Mouse (Mus musculus): ENCODE measurements around the gene Knstrn. TPM values are rescaled to one million over a fixed set of nuclear protein-coding genes. Genes with fewer than 3 reads are reported as not detected.

The Knstrn gene
- total and polyA plus RNA-seq, 3 experiments = 80.6 to 138 (median 132) TPM

DNA sequence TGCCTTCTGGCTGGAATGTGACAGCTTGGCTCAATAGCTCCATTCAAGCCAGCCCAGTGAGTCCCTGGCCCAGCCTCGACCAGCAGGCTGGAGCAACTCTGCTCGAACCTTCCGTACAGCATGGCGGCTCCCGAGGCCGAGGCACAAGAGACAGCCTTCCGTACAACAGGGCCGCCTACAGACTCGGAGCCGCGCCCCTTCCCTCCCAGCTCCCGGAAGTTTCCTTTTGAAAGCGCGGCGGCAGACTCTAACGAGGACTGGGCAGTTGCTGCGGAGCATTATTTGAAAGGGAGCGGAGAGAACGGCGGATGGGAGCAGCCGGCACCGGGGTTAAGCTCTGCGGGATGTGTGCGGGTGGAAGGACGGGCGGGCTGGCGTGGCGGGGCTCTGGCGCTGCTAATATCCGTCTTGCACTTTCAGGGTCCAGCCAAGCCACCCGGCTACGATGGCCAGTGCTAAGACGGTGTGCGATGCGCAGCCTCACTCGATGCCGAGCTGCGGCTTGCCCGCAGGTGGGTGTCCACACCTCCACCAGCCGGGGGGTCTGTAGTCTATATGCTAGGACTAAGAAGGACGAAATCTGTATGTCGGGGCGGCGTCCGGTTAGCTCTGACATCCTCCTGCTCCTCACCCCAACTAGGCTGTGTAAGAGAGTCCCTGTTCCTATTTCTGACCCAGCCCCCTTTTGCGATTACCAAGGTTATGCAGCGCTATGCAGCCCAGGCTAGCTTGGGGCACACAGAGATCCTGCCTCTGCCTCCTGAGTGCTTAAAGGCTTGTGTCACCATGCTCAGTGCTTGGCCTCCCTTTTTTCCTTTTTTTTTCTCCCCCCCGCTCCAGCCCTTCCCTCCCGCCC lies at the start of gene Knstrn (continued):
- peak; percentile 88 for TF ChIP-seq POLR2AphosphoS2 (IDR thresholded peaks at IDR 0.05; ENCODE audit: low read length)

DNA sequence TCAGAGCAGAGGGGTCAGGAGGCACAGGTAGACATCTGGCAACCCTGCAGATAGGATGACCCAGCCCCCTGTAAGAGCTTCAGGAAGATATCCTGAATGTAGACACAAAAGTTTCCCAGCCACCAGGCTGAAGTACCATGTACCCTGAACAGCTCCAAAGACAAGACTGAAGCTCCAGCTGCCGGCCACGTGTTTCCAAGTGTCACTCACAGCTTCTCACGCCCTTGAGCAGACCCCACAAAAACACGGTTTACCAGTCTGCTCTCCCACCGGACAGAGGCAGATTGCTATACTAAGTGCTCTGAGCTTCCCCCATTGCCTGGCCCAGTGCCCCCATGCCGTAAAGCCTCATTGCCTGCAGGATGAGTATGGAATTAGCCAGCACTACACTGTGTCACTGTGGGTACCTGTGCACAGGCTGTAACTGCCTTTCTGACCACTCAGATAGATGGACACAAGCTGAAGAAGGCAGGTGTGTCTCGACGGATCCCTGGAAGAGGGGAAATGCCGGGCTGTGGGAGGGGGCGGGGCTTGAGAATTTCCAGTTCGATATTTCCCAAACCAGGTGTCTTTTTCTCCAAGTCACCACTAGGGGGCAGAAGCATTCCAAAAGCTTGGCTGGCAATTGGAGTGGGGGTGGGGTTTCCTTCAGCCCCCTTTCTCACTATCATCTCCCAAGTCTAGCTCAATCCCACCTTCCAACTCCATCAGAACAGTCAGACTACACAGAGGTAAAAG lies 49.5 kb upstream of the Knstrn start:
- no peaks in the 10 kb centered on the region for H3K27me3 ChIP-seq (ENCODE audit: control insufficient read depth in 1 of 2, insufficient read depth in 2 of 2, low read length in 2 of 2)
- peak; percentile 67 for DNase-seq (ENCODE audit: low read depth, low spot score)

DNA sequence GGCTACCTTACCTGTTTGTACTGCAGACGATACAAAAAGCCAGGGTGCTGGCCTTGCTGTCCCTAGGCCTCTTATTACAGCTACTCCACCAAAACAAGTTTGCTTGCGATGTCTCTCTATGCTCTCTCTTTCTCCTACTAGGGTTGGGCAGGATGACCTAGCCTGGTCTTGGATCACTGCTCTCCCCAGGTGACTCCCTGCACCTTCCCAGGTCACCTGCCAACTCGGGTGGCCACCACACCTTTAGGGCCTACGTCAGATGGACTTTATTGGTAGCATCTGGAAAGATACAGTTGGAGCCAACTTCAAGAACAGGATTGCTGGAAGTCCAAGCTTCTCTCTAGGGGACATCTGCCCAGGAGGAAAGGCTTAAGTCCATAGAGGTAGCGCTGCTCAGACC lies 48.9 kb upstream of the Knstrn start:
- no peak for DNase-seq (ENCODE audit: low read depth, low spot score)
- Histone ChIP-seq H3K4me3 (ENCODE audit: control insufficient read depth in 1 of 2, insufficient read depth in 1 of 2, low read depth in 2 of 2, low read length in 2 of 2) (no peak overlapping the region), H3K9me3 (replicated peaks; ENCODE audit: insufficient read depth, low read length) (no peaks in the 10 kb centered on the region), H3K4me1 (ENCODE audit: control insufficient read depth in 1 of 2, insufficient read depth in 2 of 2, low read length in 2 of 2) (peaks cover 3 to 25% of the 10 kb centered on the region in 2 experiments; a peak in 3 of 4 replicates), H3K27ac (ENCODE audit: control insufficient read depth, low read depth, low read length) (no peak overlapping the region), H3K9ac (ENCODE audit: control insufficient read depth, low read depth, low read length, poor library complexity, severe bottlenecking) (no peak overlapping the region), H3K79me2 (ENCODE audit: control insufficient read depth, insufficient read depth, low read length, poor library complexity) (peaks cover 3% of the 10 kb centered on the region), H3K36me3 (ENCODE audit: control insufficient read depth in 1 of 2, insufficient read depth in 2 of 2, low read length in 2 of 2) (peaks cover 0 to 8% of the 10 kb centered on the region in 2 experiments; a peak in 2 of 4 replicates), H3K27me3 (ENCODE audit: control insufficient read depth in 1 of 2, insufficient read depth in 2 of 2, low read length in 2 of 2) (no peaks in the 10 kb centered on the region)
- TF ChIP-seq MAX (IDR thresholded peaks at IDR 0.05; ENCODE audit: low read length) = no peak
- no peak for TF ChIP-seq MEF2A (IDR thresholded peaks at IDR 0.05; ENCODE audit: extremely low read depth, insufficient replicate concordance, low read depth, low read length, poor library complexity, severe bottlenecking)
- TF ChIP-seq ZMIZ1 (IDR thresholded peaks at IDR 0.05; ENCODE audit: low read depth, low read length) = no peak
- no peak for TF ChIP-seq RAD21 (IDR thresholded peaks at IDR 0.05; ENCODE audit: low read depth, low read length)

More for the DNA sequence above, 49.5 kb upstream of the Knstrn start:
- Histone ChIP-seq H3K9ac (ENCODE audit: control insufficient read depth, low read depth, low read length, poor library complexity, severe bottlenecking) (peak overlapping the region; percentile 4; the same call in 1 of the 2 replicates), H3K27ac (ENCODE audit: control insufficient read depth, low read depth, low read length) (no peak overlapping the region), H3K79me2 (ENCODE audit: control insufficient read depth, insufficient read depth, low read length, poor library complexity) (peaks cover 3% of the 10 kb centered on the region), H3K9me3 (replicated peaks; ENCODE audit: insufficient read depth, low read length) (no peaks in the 10 kb centered on the region), H3K36me3 (ENCODE audit: control insufficient read depth in 1 of 2, insufficient read depth in 2 of 2, low read length in 2 of 2) (peaks cover 0 to 8% of the 10 kb centered on the region in 2 experiments; a peak in 2 of 4 replicates), H3K4me3 (ENCODE audit: control insufficient read depth in 1 of 2, insufficient read depth in 1 of 2, low read depth in 2 of 2, low read length in 2 of 2) (peak overlapping the region; percentile 29 to 41; a peak in 3 of 4 replicates), H3K4me1 (ENCODE audit: control insufficient read depth in 1 of 2, insufficient read depth in 2 of 2, low read length in 2 of 2) (peaks cover 3 to 25% of the 10 kb centered on the region in 2 experiments; a peak in 3 of 4 replicates)
- TF ChIP-seq GABPA (IDR thresholded peaks at IDR 0.05; ENCODE audit: low read depth, low read length) (no peak), UBTF (IDR thresholded peaks at IDR 0.05; ENCODE audit: borderline replicate concordance, insufficient read depth, low read depth, low read length) (no peak), ELF1 (IDR thresholded peaks at IDR 0.05; ENCODE audit: low read depth, low read length) (no peak), MXI1 (IDR thresholded peaks at IDR 0.05; ENCODE audit: low read depth, low read length) (peak; percentile 68), USF1 (IDR thresholded peaks at IDR 0.05; ENCODE audit: low read depth, low read length) (0 out of 2 replicates have a peak, but pooled peaks have one; percentile 13), ZKSCAN1 (IDR thresholded peaks at IDR 0.05; ENCODE audit: low read depth, low read length) (no peak), SIN3A (IDR thresholded peaks at IDR 0.05; ENCODE audit: low read length) (peak; percentile 66), CTCF (IDR thresholded peaks at IDR 0.05 in 2 of 3, conservative IDR thresholded peaks at IDR 0.05 in 1 of 3; ENCODE audit: control insufficient read depth in 1 of 3, insufficient read depth in 1 of 3, low read depth in 2 of 3, low read length in 3 of 3, poor library complexity in 1 of 3, severe bottlenecking in 1 of 3) (peak; percentile 52 to 72 (median 58)), MYC (IDR thresholded peaks at IDR 0.05; ENCODE audit: low read depth, low read length) (0 out of 2 replicates have a peak, but pooled peaks have one; percentile 38), CHD2 (IDR thresholded peaks at IDR 0.05; ENCODE audit: low read length) (peak; percentile 32), ZC3H11A (IDR thresholded peaks at IDR 0.05; ENCODE audit: low read depth, low read length) (peak; percentile 65), POLR2AphosphoS2 (IDR thresholded peaks at IDR 0.05; ENCODE audit: low read length) (no peak), TBP (IDR thresholded peaks at IDR 0.05; ENCODE audit: low read depth, low read length) (0 out of 2 replicates have a peak, but pooled peaks have one; percentile 23), MAX (IDR thresholded peaks at IDR 0.05; ENCODE audit: low read length) (peak; percentile 70), SMC3 (IDR thresholded peaks at IDR 0.05; ENCODE audit: low read depth, low read length) (peak; percentile 73), RAD21 (IDR thresholded peaks at IDR 0.05; ENCODE audit: low read depth, low read length) (peak; percentile 75), BHLHE40 (IDR thresholded peaks at IDR 0.05; ENCODE audit: borderline replicate concordance, low read depth, low read length) (0 out of 2 replicates have a peak, but pooled peaks have one; percentile 21), MAZ (IDR thresholded peaks at IDR 0.05; ENCODE audit: low read depth, low read length) (peak; percentile 30; the same call in 1 of the 2 replicates), CHD1 (IDR thresholded peaks at IDR 0.05; ENCODE audit: low read depth, low read length) (no peak)

Measured in MEL (cell line).